Comparison of ENCODE assay signal across 17 mouse cellular contexts in the genomic region with DNA sequence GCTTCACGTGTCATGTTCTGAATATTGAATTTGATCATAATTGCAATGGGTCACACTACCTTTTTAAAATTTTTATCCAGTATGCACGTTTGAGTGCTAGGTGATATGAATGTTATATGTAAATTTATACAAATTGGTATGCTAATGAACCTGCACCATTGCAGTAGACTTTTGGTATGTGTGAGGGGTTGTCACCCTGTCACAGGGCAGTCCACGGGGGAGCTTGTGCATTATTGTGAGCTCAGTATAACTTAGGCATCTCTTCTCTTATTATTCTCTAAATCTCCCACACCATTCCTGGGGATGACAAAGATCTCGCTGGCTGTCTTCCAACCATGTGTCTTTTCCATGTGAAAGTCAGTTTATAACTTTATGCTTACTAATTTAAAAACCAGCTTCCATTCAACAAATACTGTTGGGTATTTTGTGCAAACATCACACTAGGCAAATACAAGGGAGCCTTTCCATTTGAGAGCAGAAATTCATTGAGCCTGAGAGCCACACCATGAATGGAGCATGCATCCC.
DNase-seq lines count a peak whose midpoint lies in the region; ATAC-seq and TF ChIP-seq lines count a peak whose summit lies in the region.
"Had no signal": no experiment of that assay in that cellular context is flagged by ENCODE, and none has a peak within 500 bp of the region (broad histone marks: within the 10 kb centered on the region; RNA-seq: fewer than 3 reads in every experiment).

No protein-coding gene starts in this region.

- no peak for DNase-seq in layer of hippocampus, adult 2 months (ENCODE audit: low spot score in 2 of 2)
- DNase-seq in layer of hippocampus, adult 9-11 months = no peak
- DNase-seq in midbrain, postnatal 0 days (ENCODE audit: low spot score) = no peak
- no peak for DNase-seq in B cell, adult 2 months
- DNase-seq in frontal cortex, postnatal 36 days (ENCODE audit: low spot score in 2 of 2) = no peak
- DNase-seq: adrenal gland, postnatal 10 days; cerebellum, adult 18-20 months; cerebellum, adult 9-11 months; cerebellum, postnatal 36 days; gastrocnemius, adult 2 months; gastrocnemius, postnatal 25 days had no signal

- 56% methylated on average over 4 of the region's 4 CpGs for WGBS in midbrain, embryonic 15.5 days
- 56% methylated on average over 4 of the region's 4 CpGs for WGBS in midbrain, postnatal 0 days
- 48% methylated on average over 4 of the region's 4 CpGs for whole genome bisulfite sequencing in forebrain, embryonic 16.5 days

- H3K9me3 ChIP-seq in midbrain, embryonic 15.5 days = no peaks in the 10 kb centered on the region
- no peaks in the 10 kb centered on the region for H3K9me3 ChIP-seq in midbrain, postnatal 0 days (ENCODE audit: low read length)
- H3K9me3 ChIP-seq in forebrain, embryonic 16.5 days (ENCODE audit: control insufficient read depth, low read length) = no peaks in the 10 kb centered on the region
- H3K9me3 ChIP-seq: embryonic facial prominence, embryonic 10.5 days; heart, embryonic 12.5 days; hindbrain, embryonic 15.5 days had no signal

- H3K27ac ChIP-seq in layer of hippocampus, adult 2 months = 0 out of 2 replicates have a peak overlapping the region, but pooled peaks have one; percentile 43
- H3K27ac ChIP-seq in midbrain, embryonic 15.5 days = 0 out of 2 replicates have a peak overlapping the region, but pooled peaks have one; percentile 1
- no peak overlapping the region for H3K27ac ChIP-seq in midbrain, postnatal 0 days (ENCODE audit: low read depth, low read length)
- H3K27ac ChIP-seq in forebrain, embryonic 16.5 days (ENCODE audit: low read length) = peak overlapping the region; percentile 1
- H3K27ac ChIP-seq: embryonic facial prominence, embryonic 10.5 days; gastrocnemius, adult 2 months had no signal

- H3K9ac ChIP-seq in midbrain, embryonic 15.5 days = no peak overlapping the region
- H3K9ac ChIP-seq in midbrain, postnatal 0 days (replicated peaks; ENCODE audit: low read length, poor library complexity, severe bottlenecking) = no peak overlapping the region
- H3K9ac ChIP-seq in forebrain, embryonic 16.5 days (replicated peaks; ENCODE audit: low read depth, low read length) = no peak overlapping the region
- H3K9ac ChIP-seq: heart, embryonic 12.5 days; hindbrain, embryonic 15.5 days had no signal

- no peaks in the 10 kb centered on the region for H3K36me3 ChIP-seq in midbrain, embryonic 15.5 days (replicated peaks)
- no peaks in the 10 kb centered on the region; the same call in 1 of the 2 replicates for H3K36me3 ChIP-seq in midbrain, postnatal 0 days (ENCODE audit: insufficient read depth, low read length)
- no peaks in the 10 kb centered on the region for H3K36me3 ChIP-seq in forebrain, embryonic 16.5 days (ENCODE audit: control insufficient read depth, insufficient read depth)
- H3K36me3 ChIP-seq: embryonic facial prominence, embryonic 10.5 days; heart, embryonic 12.5 days; hindbrain, embryonic 15.5 days had no signal

- H3K27me3 ChIP-seq in midbrain, embryonic 15.5 days (replicated peaks) = no peaks in the 10 kb centered on the region
- H3K27me3 ChIP-seq in midbrain, postnatal 0 days (ENCODE audit: insufficient read depth, low read length) = no peaks in the 10 kb centered on the region
- H3K27me3 ChIP-seq in forebrain, embryonic 16.5 days (replicated peaks; ENCODE audit: control insufficient read depth, insufficient read depth, low read length) = no peaks in the 10 kb centered on the region
- H3K27me3 ChIP-seq: heart, embryonic 12.5 days; hindbrain, embryonic 15.5 days had no signal

- TF ChIP-seq CTCF in layer of hippocampus, adult 2 months (conservative IDR thresholded peaks at IDR 0.05) = no peak
- TF ChIP-seq CTCF in midbrain, postnatal 0 days (IDR thresholded peaks at IDR 0.05) = no peak

- H3K4me3 ChIP-seq in layer of hippocampus, adult 2 months = no peak overlapping the region
- no peak overlapping the region for H3K4me3 ChIP-seq in midbrain, embryonic 15.5 days
- H3K4me3 ChIP-seq in midbrain, postnatal 0 days (ENCODE audit: low read depth, low read length) = no peak overlapping the region
- no peak overlapping the region for H3K4me3 ChIP-seq in forebrain, embryonic 16.5 days (replicated peaks; ENCODE audit: low read length)
- H3K4me3 ChIP-seq: embryonic facial prominence, embryonic 10.5 days; gastrocnemius, adult 2 months; heart, embryonic 12.5 days; hindbrain, embryonic 15.5 days had no signal

- H3K4me2 ChIP-seq in midbrain, embryonic 15.5 days = no peak overlapping the region
- no peak overlapping the region for H3K4me2 ChIP-seq in midbrain, postnatal 0 days (ENCODE audit: low read depth, low read length, poor library complexity, severe bottlenecking)
- no peak overlapping the region for H3K4me2 ChIP-seq in forebrain, embryonic 16.5 days (ENCODE audit: low read length)
- H3K4me2 ChIP-seq: heart, embryonic 12.5 days; hindbrain, embryonic 15.5 days had no signal

- ATAC-seq in midbrain, embryonic 15.5 days (replicated peaks) = peak; percentile 77; the same call in 1 of the 2 replicates
- ATAC-seq in midbrain, postnatal 0 days (ENCODE audit: low FRiP score) = no peak
- ATAC-seq in forebrain, embryonic 16.5 days = peak; percentile 67
- ATAC-seq: intestine, embryonic 16.5 days had no signal

- H3K4me1 ChIP-seq in midbrain, embryonic 15.5 days = no peaks in the 10 kb centered on the region
- no peaks in the 10 kb centered on the region for H3K4me1 ChIP-seq in midbrain, postnatal 0 days (ENCODE audit: insufficient read depth, low read length)
- H3K4me1 ChIP-seq in forebrain, embryonic 16.5 days (replicated peaks; ENCODE audit: control insufficient read depth, insufficient read depth, low read length) = peaks cover 25% of the 10 kb centered on the region
- H3K4me1 ChIP-seq: embryonic facial prominence, embryonic 10.5 days; heart, embryonic 12.5 days had no signal
